Mouse (Mus musculus) hindbrain, postnatal 0 days (tissue): ENCODE data around the gene Pld1. TPM values are rescaled to one million over a fixed set of nuclear protein-coding genes. Genes with fewer than 3 reads are reported as not detected.

Source experiments
- ATAC-seq: fragments of 200-750 bp; cut with Nextera tagmentation; 2 replicates; pipeline ENCODE4 v1.8.0; 2017; ENCODE audit warnings: mild to moderate bottlenecking, moderate TSS enrichment, moderate library complexity
- DNase-seq: peaks from one replicate; pipeline ENCODE4 v3.0.0-alpha.2; 2015; ENCODE audit warnings: low spot score
- H3K27ac ChIP-seq: fragments of 300-500 bp; sonication (generic); 2 replicates; pipeline ENCODE4 v1.5.1; 2014; ENCODE audit warnings: mild to moderate bottlenecking
- H3K27me3 ChIP-seq: fragments of 300-500 bp; sonication (generic); 2 replicates; pipeline ENCODE4 v1.6.1; 2014; ENCODE audit warnings: low read length, mixed read lengths; ENCODE audit not compliant: insufficient read depth
- H3K36me3 ChIP-seq: fragments of 300-500 bp; sonication (generic); 2 replicates; pipeline ENCODE4 v1.6.1; 2014; ENCODE audit warnings: low read length, mixed read lengths; ENCODE audit not compliant: insufficient read depth
- H3K4me1 ChIP-seq: fragments of 300-500 bp; sonication (generic); 2 replicates; pipeline ENCODE4 v1.6.1; 2014; ENCODE audit warnings: antibody characterized with exemption, low read length, mixed read lengths; ENCODE audit not compliant: insufficient read depth
- H3K4me2 ChIP-seq: fragments of 300-500 bp; sonication (generic); 2 replicates; pipeline ENCODE4 v1.6.1; 2014; ENCODE audit warnings: low read depth, mild to moderate bottlenecking, low read length, moderate library complexity, mixed read lengths
- H3K4me3 ChIP-seq: fragments of 300-500 bp; sonication (generic); 2 replicates; pipeline ENCODE4 v1.5.1; 2014; ENCODE audit warnings: low read length
- H3K9ac ChIP-seq: fragments of 300-500 bp; sonication (generic); replicated peaks from 2 replicates; pipeline ENCODE4 v1.6.1; 2014; ENCODE audit warnings: mild to moderate bottlenecking, low read length, moderate library complexity, mixed read lengths
- H3K9me3 ChIP-seq: fragments of 300-500 bp; sonication (generic); 2 replicates; pipeline ENCODE4 v1.6.1; 2016; ENCODE audit warnings: low read length, mixed read lengths
- CTCF ChIP-seq: IDR thresholded peaks from 2 replicates; pipeline ENCODE4 v1.5.1; 2016; ENCODE audit warnings: antibody characterized with exemption, control low read depth, low read depth
- WGBS: fragments of 180-500 bp; shearing (Covaris S2); extraction: QIAGEN DNeasy Blood & Tissue Kit; methylation state at CpG from one replicate; pipeline ENCODE4 v1.1.7; 2014; 5-methylcytosine and 5-hydroxymethylcytosine counted together
- polyA plus RNA-seq: library from polyadenylated mRNA; unstranded; fragments of >200 nt; fragmentation: Nextera tagmentation; extraction: Ambion mirVana; gene quantifications from 2 replicates; pipeline ENCODE4 v1.2.1, GENCODE M21; 2015
- total RNA-seq: library from RNA; depleted of rRNA; stranded (reverse); fragments of >200 nt; gene quantifications from 2 replicates; pipeline ENCODE4 v1.2.3, GENCODE M21; 2014

Pld1 gene
- total and polyA plus RNA-seq, 2 experiments from 2014 or later, result 3.9 to 10.7 TPM

DNA sequence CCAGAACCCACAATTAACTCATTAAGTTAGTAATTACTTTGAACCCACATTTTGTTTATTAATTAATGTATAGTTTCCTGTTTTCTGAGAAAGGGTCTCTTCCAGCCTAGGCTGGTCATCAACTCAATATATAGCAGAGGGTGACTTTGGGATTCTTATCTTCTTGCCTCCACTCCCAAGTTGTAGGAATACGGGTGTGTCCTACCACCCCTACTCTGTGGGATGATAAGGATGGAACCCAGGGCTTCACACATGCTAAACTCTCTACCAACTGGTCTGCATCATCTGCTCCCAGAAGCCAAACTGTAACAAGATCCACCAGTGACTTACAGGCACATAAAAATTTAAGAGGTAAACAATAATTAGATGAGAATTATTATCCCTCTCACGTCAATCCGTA is 14.5 kb upstream of the Pld1 start:
- Histone ChIP-seq H3K9ac (no peak overlapping the region), H3K4me2 (no peak overlapping the region), H3K36me3 (no peaks in the 10 kb centered on the region), H3K27me3 (no peaks in the 10 kb centered on the region), H3K4me3 (no peak overlapping the region), H3K4me1 (no peaks in the 10 kb centered on the region), H3K9me3 (no peaks in the 10 kb centered on the region), H3K27ac (no peak overlapping the region)
- ATAC-seq (no peak), DNase-seq (no peak)
- no peak for TF ChIP-seq CTCF
- 79% methylated on average over 3 of the region's 3 CpGs for WGBS

DNA sequence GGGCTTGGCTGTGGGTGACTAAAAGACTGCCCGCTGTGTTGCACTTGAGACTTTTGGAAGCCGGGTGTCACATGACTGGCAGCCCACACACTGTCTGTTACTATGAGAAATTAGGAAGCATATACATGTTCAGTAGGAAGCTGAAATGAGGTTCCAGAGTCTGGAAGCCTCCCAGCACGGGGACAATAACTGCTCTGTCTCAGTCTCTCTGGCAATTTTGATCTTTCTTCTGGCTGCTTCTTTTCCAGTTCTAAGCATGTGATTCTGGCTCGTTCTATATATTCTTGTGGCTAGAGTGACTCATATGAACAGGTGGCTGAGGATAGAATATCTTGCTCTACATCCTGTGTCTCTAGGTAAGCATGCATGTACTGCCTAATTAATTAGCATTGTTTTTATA is 9.3 kb upstream of the Pld1 start:
- WGBS, result 81% methylated on average over 4 of the region's 4 CpGs

DNA sequence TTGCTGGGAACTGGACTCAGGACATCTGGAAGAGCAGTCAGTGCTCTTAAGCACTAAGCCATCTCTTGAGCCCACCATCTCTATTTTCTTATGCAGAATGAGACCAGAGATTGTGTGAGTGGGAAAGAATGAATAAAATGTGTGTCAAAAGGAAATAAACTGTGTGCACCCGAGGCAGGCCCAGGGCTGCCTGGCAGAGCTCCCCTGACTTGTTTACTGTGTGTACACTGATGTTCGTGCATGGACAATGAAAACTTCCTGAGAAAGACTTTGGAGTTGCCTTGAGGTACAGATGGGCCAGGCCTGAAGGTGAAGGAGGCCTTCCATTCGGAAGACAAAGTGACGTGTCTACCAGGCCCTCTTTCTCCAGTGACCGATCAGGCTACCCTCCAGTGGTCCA is 6.1 kb upstream of the Pld1 start:
- no peak overlapping the region for H3K4me3 ChIP-seq

More for the DNA sequence above, 9.3 kb upstream of the Pld1 start:
- Histone ChIP-seq H3K27me3 (no peaks in the 10 kb centered on the region), H3K4me1 (no peaks in the 10 kb centered on the region), H3K36me3 (no peaks in the 10 kb centered on the region), H3K9ac (no peak overlapping the region), H3K27ac (no peak overlapping the region), H3K4me3 (no peak overlapping the region), H3K9me3 (no peaks in the 10 kb centered on the region), H3K4me2 (no peak overlapping the region)
- no peak for TF ChIP-seq CTCF
- no peak for DNase-seq
- no peak for ATAC-seq

DNA sequence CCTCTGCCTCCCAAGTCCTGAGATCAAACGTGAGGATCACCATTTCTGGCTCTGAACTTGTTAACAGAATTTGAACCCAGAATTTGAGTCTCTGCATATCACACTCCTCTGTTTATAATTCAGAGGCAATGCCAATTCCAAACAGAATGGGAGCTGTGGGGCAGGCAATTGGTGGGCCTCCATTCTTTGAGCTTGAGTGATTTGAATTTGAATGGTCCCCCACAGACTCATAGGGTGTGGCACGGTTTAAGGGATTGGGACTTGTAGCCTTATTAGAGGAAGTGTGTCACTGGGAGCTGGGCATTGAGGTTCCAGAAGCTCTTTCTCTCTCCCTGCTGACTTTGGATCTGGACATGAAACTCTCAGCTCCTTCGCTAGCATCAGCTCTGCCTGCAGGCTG is 2.9 kb upstream of the Pld1 start:
- ATAC-seq, result no peak
- no peaks in the 10 kb centered on the region for H3K9me3 ChIP-seq
- no peak for TF ChIP-seq CTCF
- no peaks in the 10 kb centered on the region for H3K27me3 ChIP-seq
- H3K36me3 ChIP-seq, result no peaks in the 10 kb centered on the region
- no peak overlapping the region for H3K9ac ChIP-seq
- no peaks in the 10 kb centered on the region for H3K4me1 ChIP-seq
- WGBS, result 65% methylated on average over 3 of the region's 3 CpGs
- no peak overlapping the region for H3K4me3 ChIP-seq
- H3K27ac ChIP-seq, result no peak overlapping the region
- DNase-seq, result no peak
- no peak overlapping the region for H3K4me2 ChIP-seq

More for the DNA sequence above, 6.1 kb upstream of the Pld1 start:
- Histone ChIP-seq H3K36me3 (no peaks in the 10 kb centered on the region), H3K9me3 (no peaks in the 10 kb centered on the region), H3K9ac (no peak overlapping the region), H3K27ac (no peak overlapping the region), H3K4me1 (no peaks in the 10 kb centered on the region), H3K4me2 (no peak overlapping the region), H3K27me3 (no peaks in the 10 kb centered on the region)
- DNase-seq (no peak), ATAC-seq (no peak)
- WGBS, result 90% methylated on average over 5 of the region's 5 CpGs
- no peak for TF ChIP-seq CTCF

DNA sequence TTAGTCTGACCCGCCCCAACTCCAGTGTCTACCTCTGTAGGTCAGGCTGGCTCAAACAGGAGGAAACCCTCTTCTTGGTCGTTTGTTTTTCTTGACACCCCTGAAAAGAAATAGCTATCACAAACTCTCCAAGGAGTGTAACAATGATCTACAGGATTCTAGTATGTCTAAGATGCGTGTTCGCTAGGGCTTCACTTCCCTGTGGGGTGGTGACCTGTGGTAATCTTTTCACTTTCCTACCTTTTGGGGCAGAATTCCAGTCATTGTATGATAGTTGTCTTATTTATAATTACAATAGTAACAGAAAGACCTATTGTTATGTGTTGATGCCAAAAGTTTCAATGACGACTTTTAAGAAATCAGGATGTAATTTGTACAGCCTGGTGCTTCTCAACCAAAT is 1.8 kb upstream of the Pld1 start:
- no peak overlapping the region for H3K9ac ChIP-seq
- WGBS, result 82% methylated on average over 5 of the region's 5 CpGs
- no peaks in the 10 kb centered on the region for H3K9me3 ChIP-seq
- TF ChIP-seq CTCF, result no peak
- H3K27me3 ChIP-seq, result no peaks in the 10 kb centered on the region
- DNase-seq (no peak), ATAC-seq (no peak)
- H3K4me1 ChIP-seq, result no peaks in the 10 kb centered on the region
- no peaks in the 10 kb centered on the region for H3K36me3 ChIP-seq
- H3K4me2 ChIP-seq, result no peak overlapping the region
- no peak overlapping the region for H3K27ac ChIP-seq
- no peak overlapping the region for H3K4me3 ChIP-seq

DNA sequence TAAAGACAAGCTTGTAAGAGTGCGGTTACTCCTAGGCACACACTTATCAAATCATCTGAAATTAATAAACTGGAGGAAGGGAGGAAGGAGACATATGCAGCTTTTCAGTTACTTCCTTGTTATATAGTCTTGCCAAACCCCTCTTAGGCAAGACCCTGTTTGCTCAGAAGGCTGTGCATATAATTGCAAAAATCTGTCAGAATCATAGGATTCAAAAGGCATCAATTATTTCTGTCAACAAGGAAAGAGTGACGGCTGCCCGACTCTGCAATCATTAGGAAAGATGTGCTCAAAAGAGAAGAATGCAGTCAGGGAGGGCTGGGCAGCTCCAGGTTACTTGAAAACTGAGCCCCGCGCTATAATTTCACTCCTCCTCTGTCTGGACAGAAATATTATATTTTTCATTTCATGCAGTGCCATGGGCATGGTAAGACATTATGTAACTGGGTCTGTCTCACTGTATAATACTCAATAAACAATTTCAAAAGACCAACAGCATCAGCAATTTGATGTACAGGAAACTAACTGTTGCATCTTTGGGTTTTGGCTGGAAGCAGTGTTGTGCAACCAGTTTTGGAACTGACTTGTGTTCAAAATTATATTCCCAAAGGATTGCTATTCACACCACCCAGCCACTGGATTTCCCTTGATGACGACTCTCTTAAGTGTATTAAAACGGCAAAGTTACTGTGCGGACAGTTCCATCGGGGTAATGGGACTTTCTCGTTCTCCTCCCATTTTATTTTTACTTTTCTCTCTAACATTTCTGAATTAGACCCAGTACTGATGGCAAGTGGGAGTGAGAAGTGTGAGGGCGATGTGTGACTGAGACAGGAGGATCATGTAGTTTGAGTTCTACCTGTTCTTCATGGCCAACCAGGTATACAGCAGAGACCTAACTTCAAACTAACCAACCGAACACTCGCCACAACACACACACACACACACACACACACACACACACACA is 1.1 kb upstream of the Pld1 start:
- WGBS, result 81% methylated on average over 13 of the region's 13 CpGs
- Histone ChIP-seq H3K4me3 (no peak overlapping the region), H3K36me3 (no peaks in the 10 kb centered on the region), H3K9me3 (no peaks in the 10 kb centered on the region), H3K27me3 (no peaks in the 10 kb centered on the region), H3K27ac (no peak overlapping the region), H3K4me2 (no peak overlapping the region; the same call in 1 of the 2 replicates), H3K9ac (no peak overlapping the region), H3K4me1 (no peaks in the 10 kb centered on the region)
- ATAC-seq, result no peak
- DNase-seq, result no peak
- TF ChIP-seq CTCF, result no peak

DNA sequence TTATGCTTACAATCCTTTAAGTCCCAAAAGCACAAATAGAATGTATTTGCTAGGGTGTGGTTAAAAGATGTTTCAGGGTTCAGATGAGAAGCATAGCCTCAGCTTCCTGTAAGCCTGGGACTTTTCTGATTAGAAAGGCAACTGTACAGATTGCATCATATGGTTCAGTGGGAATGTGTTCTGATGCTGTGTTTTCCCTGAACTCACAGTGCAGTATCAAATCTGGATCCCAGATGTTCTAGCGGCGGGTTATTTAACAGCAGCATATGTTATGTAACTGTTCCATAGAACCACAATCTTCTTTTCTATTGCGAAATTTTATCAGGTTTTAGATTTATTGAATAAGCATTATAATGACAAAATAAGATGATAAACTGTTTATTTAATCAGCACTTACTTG is 3.1 kb downstream of the Pld1 start:
- no peaks in the 10 kb centered on the region for H3K9me3 ChIP-seq
- 87% methylated on average over 3 of the region's 3 CpGs for WGBS
- ATAC-seq (no peak), DNase-seq (no peak)
- H3K36me3 ChIP-seq, result no peaks in the 10 kb centered on the region
- TF ChIP-seq CTCF, result no peak
- no peak overlapping the region for H3K9ac ChIP-seq
- no peak overlapping the region for H3K27ac ChIP-seq
- no peak overlapping the region for H3K4me3 ChIP-seq
- H3K4me2 ChIP-seq, result no peak overlapping the region
- H3K27me3 ChIP-seq, result no peaks in the 10 kb centered on the region
- H3K4me1 ChIP-seq, result no peaks in the 10 kb centered on the region
